Mouse (Mus musculus) testis, adult 2 months (tissue): ENCODE results near the gene Gpm6b.

ENCODE experiments used
- CTCF ChIP-seq: fragments of 200-500 bp; IDR thresholded peaks from 2 replicates; pipeline ENCODE4 v1.5.1; 2012; ENCODE audit warnings: low read depth, mild to moderate bottlenecking, inconsistent platforms, low read length, moderate library complexity; ENCODE audit not compliant: control insufficient read depth, insufficient read depth, insufficient replicate concordance
- POLR2A ChIP-seq: fragments of 200-500 bp; IDR thresholded peaks from 2 replicates; pipeline ENCODE4 v1.6.1; 2012; ENCODE audit warnings: low read depth, mild to moderate bottlenecking, inconsistent platforms, low read length, moderate library complexity; ENCODE audit not compliant: control insufficient read depth

DNA sequence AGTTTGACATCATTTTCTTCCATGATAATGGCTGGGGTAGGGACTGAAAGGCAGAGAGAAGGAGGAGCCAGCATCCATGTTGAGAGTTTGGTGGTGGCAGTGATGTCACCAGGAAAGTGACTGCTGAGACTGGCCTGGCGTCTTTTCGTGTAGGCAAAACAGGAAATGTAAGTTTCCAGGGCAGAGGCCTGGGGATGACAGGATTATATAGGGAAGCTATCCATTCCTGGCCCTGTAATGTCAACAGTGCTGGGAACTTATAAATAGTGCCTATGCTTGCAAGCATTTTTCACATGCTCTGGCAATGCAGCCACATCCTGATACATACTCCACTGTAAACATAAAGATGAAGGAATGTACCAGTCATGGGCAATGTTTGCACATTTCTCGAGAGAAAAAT, 52.6 kb downstream of the Gpm6b start:
- TF ChIP-seq POLR2A (no peak), CTCF (no peak)
